Mouse (Mus musculus): Measurements from ENCODE around the gene Gm960.

DNA sequence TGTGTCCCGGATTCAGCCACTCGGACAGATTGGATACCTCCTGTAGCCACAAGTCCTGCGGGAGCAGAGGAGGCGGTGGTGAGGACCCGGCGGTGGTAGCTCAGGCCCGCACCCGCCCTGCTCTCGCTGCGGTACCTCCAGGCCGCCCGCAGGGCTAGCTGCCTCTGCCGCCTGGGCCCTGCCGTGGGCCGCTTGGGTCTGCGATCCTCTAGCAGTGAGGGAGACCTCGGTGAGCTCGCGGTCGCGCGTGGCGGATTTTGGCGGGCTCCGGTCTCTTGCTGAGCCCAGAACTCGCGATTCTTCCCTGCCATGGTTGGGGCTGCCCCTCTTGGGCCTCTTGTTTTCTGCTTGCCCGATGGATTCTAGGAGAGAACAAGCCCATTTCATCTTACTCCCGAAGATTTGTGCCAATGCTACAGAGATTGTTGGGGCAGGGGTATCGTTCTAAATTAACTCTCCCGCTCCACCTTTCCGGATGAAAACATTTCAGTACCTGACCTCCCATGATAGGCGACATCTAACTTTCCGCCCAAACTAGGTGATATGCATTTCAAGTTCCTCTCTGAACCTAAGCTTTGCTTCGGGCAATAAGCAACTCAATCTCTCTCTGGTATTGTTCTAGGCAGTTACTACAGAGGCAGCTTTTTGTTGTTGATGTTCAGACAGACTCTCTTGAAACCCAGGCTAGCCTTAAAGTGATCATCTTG, 72.5 kb downstream of the Gm960 start:
- TF ChIP-seq POLR2A (IDR thresholded peaks at IDR 0.05; ENCODE audit: low read depth, low read length) (no peak), CTCF (IDR thresholded peaks at IDR 0.05; ENCODE audit: extremely low read depth, insufficient read depth, insufficient read length, insufficient replicate concordance) (no peak)

Data from spleen, adult 2 months (tissue).